Mouse (Mus musculus) heart, embryonic 14.5 days (tissue): ENCODE measurements around the gene Bpifc. TPM values are rescaled to one million over a fixed set of nuclear protein-coding genes. Genes with fewer than 3 reads are reported as not detected.

ENCODE experiments used
- ATAC-seq: fragments of 200-750 bp; cut with Nextera tagmentation; 2 replicates; pipeline ENCODE4 v1.8.0; 2017; ENCODE audit warnings: low read depth, moderate TSS enrichment; ENCODE audit not compliant: insufficient number of reproducible peaks, insufficient read depth, low FRiP score
- H3K27ac ChIP-seq, 2 experiments: fragments of 200-500 bp in 1 of 2; fragments of 300-500 bp in 1 of 2; sonication (generic) in 1 of 2; replicated peaks in 1 of 2; 2 replicates each; pipeline ENCODE4 v1.5.1; 2012 to 2014; ENCODE audit warnings: low read depth in 2 of 2, low read length in 2 of 2, control low read depth in 1 of 2, mild to moderate bottlenecking in 1 of 2, mixed read lengths in 1 of 2; ENCODE audit not compliant: control insufficient read depth in 1 of 2, insufficient read depth in 1 of 2
- H3K27me3 ChIP-seq: fragments of 300-500 bp; sonication (generic); 2 replicates; pipeline ENCODE4 v1.6.1; 2014; ENCODE audit warnings: mild to moderate bottlenecking, low read length, control low read depth; ENCODE audit not compliant: control insufficient read depth, insufficient read depth
- H3K36me3 ChIP-seq: fragments of 300-500 bp; sonication (generic); 2 replicates; pipeline ENCODE4 v1.6.1; 2014; ENCODE audit warnings: mild to moderate bottlenecking, control low read depth, low read length, mixed read lengths; ENCODE audit not compliant: control insufficient read depth, insufficient read depth
- H3K4me1 ChIP-seq, 2 experiments: fragments of 200-500 bp in 1 of 2; fragments of 300-500 bp in 1 of 2; sonication (generic) in 1 of 2; 2 replicates each; pipeline ENCODE4 v1.6.1; 2012 to 2014; ENCODE audit warnings: low read length in 2 of 2, control low read depth in 1 of 2, mixed read lengths in 1 of 2; ENCODE audit not compliant: control insufficient read depth in 2 of 2, insufficient read depth in 2 of 2
- H3K4me2 ChIP-seq: fragments of 300-500 bp; sonication (generic); 2 replicates; pipeline ENCODE4 v1.6.1; 2014; ENCODE audit warnings: mild to moderate bottlenecking, low read length
- H3K4me3 ChIP-seq, 2 experiments: fragments of 200-500 bp in 1 of 2; fragments of 300-500 bp in 1 of 2; sonication (generic) in 1 of 2; 2 replicates each; pipeline ENCODE4 v1.5.1; 2012 to 2014; ENCODE audit warnings: low read length in 2 of 2, mild to moderate bottlenecking in 2 of 2, control low read depth in 1 of 2, low read depth in 1 of 2, moderate library complexity in 1 of 2; ENCODE audit not compliant: control insufficient read depth in 1 of 2, insufficient read depth in 1 of 2
- H3K9ac ChIP-seq: fragments of 300-500 bp; sonication (generic); 2 replicates; pipeline ENCODE4 v1.6.1; 2014; ENCODE audit warnings: mild to moderate bottlenecking, low read length
- H3K9me3 ChIP-seq: fragments of 300-500 bp; sonication (generic); 2 replicates; pipeline ENCODE4 v1.6.1; 2016; ENCODE audit warnings: low read length, control low read depth; ENCODE audit not compliant: control insufficient read depth
- WGBS: fragments of 180-500 bp; shearing (Covaris S2); extraction: QIAGEN DNeasy Blood & Tissue Kit; methylation state at CpG from one replicate; pipeline ENCODE4 v1.1.7; 2014; 5-methylcytosine and 5-hydroxymethylcytosine counted together
- polyA plus RNA-seq: library from polyadenylated mRNA; unstranded; fragments of >200 nt; fragmentation: Nextera tagmentation; extraction: Ambion mirVana; gene quantifications from 2 replicates; pipeline ENCODE4 v1.2.1, GENCODE M21; 2014

Bpifc gene
- polyA plus RNA-seq = not detected in 2 replicates

DNA sequence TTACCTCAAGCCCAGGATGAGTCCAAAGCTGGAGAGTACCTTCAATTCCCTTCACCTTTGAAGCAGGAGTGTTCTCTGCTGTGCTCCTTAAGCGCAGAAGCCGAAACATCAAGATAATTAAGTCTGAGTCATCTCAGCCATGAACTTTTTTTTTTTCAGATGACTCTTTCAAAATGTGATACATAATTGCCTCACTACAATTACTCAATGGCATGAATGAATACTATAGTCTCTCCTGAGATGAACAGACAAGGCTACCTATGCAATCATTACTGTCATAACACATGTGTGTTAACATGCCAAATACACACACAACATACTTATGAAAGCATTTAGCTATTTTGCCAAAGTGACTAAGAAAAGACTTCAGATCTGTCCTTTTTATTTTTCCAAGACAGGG, at the start of gene Bpifc:
TSS of gene Bpifc (minus strand) at position 115 of the 400 bp plus-strand sequence.
- Histone ChIP-seq H3K4me3 (no peak within 1 kb of the TSS), H3K9ac (no peak within 1 kb of the TSS), H3K4me1 (no peaks in the 10 kb centered on the region), H3K36me3 (no peaks in the 10 kb centered on the region), H3K4me2 (no peak within 1 kb of the TSS), H3K27me3 (no peaks in the 10 kb centered on the region), H3K27ac (no peak within 1 kb of the TSS), H3K9me3 (no peaks in the 10 kb centered on the region)
- no peak for ATAC-seq
- 85% methylated on average over 2 of the region's 2 CpGs for WGBS

DNA sequence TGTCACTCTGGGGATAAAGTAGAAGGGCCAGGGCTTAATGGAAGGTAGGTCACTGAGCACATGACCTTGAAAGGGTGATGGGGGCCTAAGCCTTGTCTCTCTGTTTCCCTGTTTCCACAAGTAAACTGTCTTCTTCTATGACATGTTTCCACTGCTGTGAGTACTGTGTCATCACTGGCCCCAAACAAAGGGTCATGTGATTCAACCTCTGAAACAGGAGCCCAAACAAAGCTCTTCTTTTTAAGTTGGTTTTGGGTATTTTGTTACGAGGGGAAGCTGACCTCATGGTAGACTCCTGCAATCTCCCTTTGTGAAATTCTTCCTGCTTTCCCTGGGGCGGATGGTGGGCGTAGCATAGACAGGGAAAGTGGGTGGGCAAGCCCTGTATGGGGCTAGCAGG, 48.6 kb upstream of the Bpifc start:
- no peak for ATAC-seq
- no peaks in the 10 kb centered on the region for H3K27me3 ChIP-seq
- WGBS = 62% methylated on average over 3 of the region's 3 CpGs
- H3K36me3 ChIP-seq = no peaks in the 10 kb centered on the region
- H3K9me3 ChIP-seq = peaks cover 9% of the 10 kb centered on the region; the same call in 1 of the 2 replicates
- no peak overlapping the region for H3K4me3 ChIP-seq
- H3K4me2 ChIP-seq = no peak overlapping the region
- H3K9ac ChIP-seq = no peak overlapping the region
- peaks cover 2 to 3% of the 10 kb centered on the region in 2 experiments; a peak in 2 of 4 replicates for H3K4me1 ChIP-seq
- H3K27ac ChIP-seq = no peak overlapping the region

DNA sequence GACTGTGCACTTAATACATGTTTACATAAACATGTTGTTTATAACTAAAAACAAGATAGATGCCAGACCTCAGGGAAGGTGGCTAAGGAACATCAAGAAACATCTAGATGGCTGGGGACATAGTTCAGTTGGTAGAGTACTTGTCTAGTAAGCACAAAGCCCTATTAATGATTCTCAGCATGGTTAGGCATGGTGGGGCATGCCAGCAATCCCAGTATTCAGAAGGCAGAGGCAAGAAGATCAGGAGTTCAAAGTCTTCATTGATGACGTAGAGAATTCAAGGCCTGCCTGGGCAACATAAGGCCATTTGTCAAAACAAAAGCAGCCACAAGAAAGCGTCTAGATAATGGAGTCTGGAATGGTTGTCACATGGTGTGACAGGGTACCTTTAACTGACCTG, 46.0 kb upstream of the Bpifc start:
- H3K4me1 ChIP-seq = no peaks in the 10 kb centered on the region; a peak in 1 of 4 replicates
- H3K27me3 ChIP-seq = no peaks in the 10 kb centered on the region
- H3K9ac ChIP-seq = no peak overlapping the region
- WGBS = 23% methylated on average over 2 of the region's 2 CpGs
- H3K36me3 ChIP-seq = no peaks in the 10 kb centered on the region
- ATAC-seq = no peak
- H3K4me2 ChIP-seq = no peak overlapping the region
- H3K4me3 ChIP-seq = no peak overlapping the region
- H3K9me3 ChIP-seq = peaks cover 9% of the 10 kb centered on the region; the same call in 1 of the 2 replicates
- no peak overlapping the region for H3K27ac ChIP-seq

DNA sequence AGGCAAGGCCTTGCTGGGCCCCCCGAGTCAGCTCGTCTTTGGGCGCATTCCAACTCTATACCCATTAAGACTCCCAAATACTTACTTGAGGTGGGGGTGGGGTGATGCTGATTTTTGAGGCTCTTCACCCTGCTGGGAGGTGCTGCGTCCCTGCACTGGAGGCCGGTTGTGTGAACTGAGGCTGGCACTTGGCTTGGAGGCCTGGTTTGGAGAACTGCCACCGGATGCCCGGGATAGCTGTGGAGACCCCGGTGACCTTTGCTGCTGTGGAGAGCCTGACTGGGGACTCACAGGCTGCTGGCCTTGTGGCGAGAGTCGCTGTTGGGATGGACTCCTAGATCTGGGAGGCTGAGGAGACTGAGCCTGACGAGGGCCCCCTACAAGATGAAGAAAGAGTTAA, 45.6 kb upstream of the Bpifc start:
- Histone ChIP-seq H3K9me3 (peaks cover 9% of the 10 kb centered on the region; the same call in 1 of the 2 replicates), H3K4me2 (no peak overlapping the region), H3K27me3 (no peaks in the 10 kb centered on the region), H3K4me3 (no peak overlapping the region), H3K4me1 (no peaks in the 10 kb centered on the region; a peak in 1 of 4 replicates), H3K27ac (no peak overlapping the region), H3K36me3 (no peaks in the 10 kb centered on the region), H3K9ac (no peak overlapping the region)
- WGBS = 82% methylated on average over 11 of the region's 11 CpGs
- ATAC-seq = no peak

DNA sequence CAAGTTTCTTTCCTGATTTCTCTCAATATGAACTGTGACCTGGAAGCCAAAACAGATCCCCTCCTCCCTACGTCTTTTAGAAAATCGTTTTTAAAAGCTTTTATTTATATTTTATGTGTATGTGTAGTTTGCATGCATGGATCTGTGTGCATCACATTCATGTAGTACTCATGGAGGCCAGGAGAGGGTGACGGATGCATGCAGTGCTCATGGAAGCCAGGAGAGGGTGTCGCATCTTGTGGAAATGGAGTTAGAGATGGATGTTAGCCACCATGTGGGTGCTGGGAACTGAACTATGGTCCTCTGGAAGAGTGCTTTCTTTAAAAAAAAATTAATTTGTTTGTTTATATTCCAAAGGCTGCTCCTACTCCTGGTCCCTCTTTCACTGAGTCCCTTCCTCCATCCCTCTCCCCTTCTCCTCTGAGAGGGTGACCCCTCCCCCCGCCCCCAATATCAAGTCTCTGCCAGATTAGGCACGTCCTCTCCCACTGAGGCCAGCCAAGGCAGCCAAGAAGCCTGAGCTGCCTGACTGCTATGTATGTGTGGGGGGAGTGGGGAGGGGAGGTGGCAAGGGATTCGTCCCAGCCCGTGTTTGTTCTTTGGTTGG, 44.7 kb upstream of the Bpifc start:
- 69% methylated on average over 8 of the region's 8 CpGs for WGBS
- no peak for ATAC-seq
- H3K4me3 ChIP-seq = no peak overlapping the region
- H3K27ac ChIP-seq = no peak overlapping the region
- H3K4me1 ChIP-seq = no peaks in the 10 kb centered on the region; a peak in 1 of 4 replicates
- no peak overlapping the region for H3K9ac ChIP-seq
- H3K27me3 ChIP-seq = no peaks in the 10 kb centered on the region
- H3K9me3 ChIP-seq = peaks cover 4% of the 10 kb centered on the region; the same call in 1 of the 2 replicates
- no peak overlapping the region for H3K4me2 ChIP-seq
- H3K36me3 ChIP-seq = no peaks in the 10 kb centered on the region

DNA sequence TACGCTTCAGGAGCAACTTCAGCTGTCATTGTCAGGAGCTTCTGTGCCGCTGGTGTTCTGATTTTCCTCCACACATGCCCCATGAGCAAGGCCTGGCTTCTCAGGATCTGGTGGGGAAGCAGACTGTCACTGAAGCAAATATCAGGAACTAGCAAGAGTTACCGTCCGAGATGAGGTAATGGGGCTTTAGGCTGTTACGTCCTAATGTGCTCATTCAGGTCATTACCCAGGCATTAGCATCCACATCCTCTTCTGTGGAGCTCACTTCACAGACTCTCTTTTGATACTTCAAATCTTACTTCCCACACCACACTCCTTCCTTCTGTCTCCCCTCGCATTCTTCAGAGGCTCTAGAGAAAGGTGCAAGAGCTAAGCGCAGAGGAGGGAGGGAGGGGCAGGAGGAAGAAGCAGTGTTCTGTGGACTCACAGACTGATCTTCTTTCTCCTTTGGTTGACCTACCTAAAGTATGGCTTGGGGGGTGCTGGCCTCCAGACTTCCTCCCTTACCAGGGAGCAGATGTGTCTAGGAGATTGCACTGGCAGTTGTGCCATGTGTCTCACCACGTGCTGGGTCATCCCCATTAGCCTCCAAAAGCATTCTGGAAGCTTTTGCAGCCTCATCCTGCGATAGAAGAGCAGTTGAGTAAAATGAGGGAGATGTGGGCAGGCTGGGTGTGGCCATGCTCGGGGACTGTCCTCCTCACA, 41.3 kb upstream of the Bpifc start:
- no peak for ATAC-seq
- H3K36me3 ChIP-seq = peaks cover 5% of the 10 kb centered on the region
- no peak overlapping the region for H3K9ac ChIP-seq
- no peaks in the 10 kb centered on the region for H3K27me3 ChIP-seq
- no peak overlapping the region for H3K27ac ChIP-seq
- no peak overlapping the region for H3K4me3 ChIP-seq
- H3K4me2 ChIP-seq = no peak overlapping the region
- WGBS = 69% methylated on average over 10 of the region's 10 CpGs
- no peaks in the 10 kb centered on the region for H3K9me3 ChIP-seq
- H3K4me1 ChIP-seq = no peaks in the 10 kb centered on the region; a peak in 1 of 4 replicates

DNA sequence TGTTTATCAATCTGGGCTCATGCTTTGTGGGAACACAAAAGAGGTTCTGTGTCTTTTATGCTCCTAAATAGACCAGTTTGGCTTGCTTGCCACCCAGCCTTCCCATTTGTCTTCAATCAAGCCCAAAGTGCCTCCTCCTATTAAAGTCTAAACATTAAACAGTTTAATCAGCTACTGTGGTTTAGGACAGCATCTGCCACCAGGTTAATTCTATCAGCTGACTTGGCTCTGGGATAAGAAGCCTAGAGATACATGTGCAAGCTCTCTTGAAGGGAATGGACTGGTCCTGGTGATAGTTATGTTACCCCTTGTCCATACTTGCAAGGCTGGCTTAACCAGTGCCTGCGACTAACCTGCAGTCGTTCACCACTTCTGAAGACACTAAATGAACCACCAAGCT, 38.8 kb upstream of the Bpifc start:
- Histone ChIP-seq H3K4me2 (no peak overlapping the region), H3K4me3 (no peak overlapping the region), H3K27ac (no peak overlapping the region), H3K27me3 (no peaks in the 10 kb centered on the region), H3K36me3 (peaks cover 24% of the 10 kb centered on the region), H3K4me1 (no peaks in the 10 kb centered on the region; a peak in 1 of 4 replicates), H3K9ac (no peak overlapping the region), H3K9me3 (no peaks in the 10 kb centered on the region)
- no peak for ATAC-seq
- WGBS = 94% methylated on average over 2 of the region's 2 CpGs
